Mouse (Mus musculus) olfactory bulb, adult 2 months (tissue): ENCODE data around the gene Cpb2. TPM values are rescaled to one million over a fixed set of nuclear protein-coding genes. Genes with fewer than 3 reads are reported as not detected.

Experiments
- H3K27ac ChIP-seq: fragments of 200-500 bp; 2 replicates; pipeline ENCODE4 v1.5.1; 2012; ENCODE audit warnings: low read depth, low read length; ENCODE audit not compliant: insufficient read depth
- H3K4me1 ChIP-seq: fragments of 200-500 bp; 2 replicates; pipeline ENCODE4 v1.6.1; 2012; ENCODE audit warnings: low read length; ENCODE audit not compliant: control insufficient read depth, insufficient read depth
- H3K4me3 ChIP-seq: fragments of 200-500 bp; 2 replicates; pipeline ENCODE4 v1.5.1; 2012; ENCODE audit warnings: mild to moderate bottlenecking, low read depth, low read length, moderate library complexity; ENCODE audit not compliant: insufficient read depth
- CTCF ChIP-seq: fragments of 200-500 bp; IDR thresholded peaks from 2 replicates; pipeline ENCODE4 v1.5.1; 2012; ENCODE audit warnings: low read depth, mild to moderate bottlenecking, low read length, moderate library complexity; ENCODE audit not compliant: insufficient read depth
- POLR2A ChIP-seq: fragments of 200-500 bp; IDR thresholded peaks from 2 replicates; pipeline ENCODE4 v1.6.1; 2012; ENCODE audit warnings: mild to moderate bottlenecking, low read depth, low read length, moderate library complexity; ENCODE audit not compliant: insufficient read depth
- WGBS: fragments of 180-500 bp; shearing (Covaris S2); methylation state at CpG from one replicate; pipeline ENCODE4 v1.1.7; 2018; 5-methylcytosine and 5-hydroxymethylcytosine counted together
- polyA plus RNA-seq: library from polyadenylated mRNA; stranded (reverse); fragments of >200 nt; gene quantifications from 2 replicates; pipeline ENCODE4 v1.2.4, GENCODE M21; 2012; ENCODE audit warnings: low replicate concordance; ENCODE audit not compliant: missing spikeins, insufficient read depth, insufficient read length

Cpb2 gene
- polyA plus RNA-seq, 1 experiment = not detected

DNA sequence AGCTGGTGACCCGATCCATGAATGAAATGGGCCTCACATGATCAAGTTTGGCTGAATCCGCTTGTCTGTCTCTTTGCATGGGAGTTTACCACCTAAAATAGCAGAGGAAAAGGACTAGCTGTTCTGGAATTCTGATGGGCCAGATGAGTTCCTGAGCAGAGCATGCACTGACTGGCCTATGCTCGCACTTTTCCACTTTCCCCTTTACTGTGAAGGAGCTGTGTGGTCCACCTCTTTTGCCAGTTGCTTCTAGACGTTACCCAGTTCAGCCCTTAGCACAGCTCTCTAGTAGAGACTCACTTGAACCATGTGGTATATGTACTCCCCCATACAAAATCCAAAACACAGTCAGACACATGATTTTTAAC lies 5.5 kb upstream of the Cpb2 start:
- WGBS = 66% methylated on average over 4 of the region's 4 CpGs
- no peaks in the 10 kb centered on the region for H3K4me1 ChIP-seq
- no peak overlapping the region for H3K27ac ChIP-seq
- no peak overlapping the region for H3K4me3 ChIP-seq
- TF ChIP-seq POLR2A (no peak), CTCF (no peak)

DNA sequence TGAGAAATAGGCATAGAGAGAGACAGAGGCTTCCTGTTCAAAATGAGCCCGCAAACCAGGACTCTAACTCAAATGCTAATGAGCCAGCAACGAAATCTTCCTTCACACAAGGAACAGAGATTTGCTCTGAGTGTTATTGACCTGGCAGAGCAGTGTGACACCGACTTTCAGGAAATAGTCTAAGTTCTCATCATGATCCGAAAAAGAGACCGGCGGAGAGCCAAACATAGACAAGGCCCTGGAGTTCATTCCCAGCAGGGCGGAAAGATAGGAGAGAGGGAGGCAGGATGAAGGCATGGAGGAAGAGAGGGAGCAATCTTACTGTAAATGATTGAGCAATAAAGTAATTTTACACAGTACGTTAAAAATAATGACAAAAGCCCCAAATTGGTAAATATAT lies 5.0 kb upstream of the Cpb2 start:
- no peaks in the 10 kb centered on the region for H3K4me1 ChIP-seq
- no peak overlapping the region for H3K27ac ChIP-seq
- no peak for TF ChIP-seq CTCF
- no peak for TF ChIP-seq POLR2A
- no peak overlapping the region for H3K4me3 ChIP-seq
- 70% methylated on average over 8 of the region's 8 CpGs for WGBS

- Histone ChIP-seq H3K4me1 (no peaks in the 10 kb centered on the region), H3K27ac (no peak overlapping the region), H3K4me3 (no peak overlapping the region)
- no peak for TF ChIP-seq POLR2A
- no peak for TF ChIP-seq CTCF
- 89% methylated on average over 6 of the region's 6 CpGs for WGBS
Observed at GRCm38 (mm10) chr14:75238054-75238692, 3.9 kb upstream of the Cpb2 start.

GRCm38 (mm10) chr14:75246024-75247000 lies 4.2 kb downstream of the Cpb2 start:
- Histone ChIP-seq H3K4me1 (no peaks in the 10 kb centered on the region), H3K27ac (no peak overlapping the region), H3K4me3 (no peak overlapping the region)
- TF ChIP-seq CTCF (no peak), POLR2A (no peak)
- WGBS = 53% methylated on average over 11 of the region's 11 CpGs

GRCm38 (mm10) chr14:75250432-75250831 lies 8.3 kb downstream of the Cpb2 start:
- WGBS = 85% methylated on average over 3 of the region's 3 CpGs
- Histone ChIP-seq H3K27ac (no peak overlapping the region), H3K4me1 (no peaks in the 10 kb centered on the region), H3K4me3 (no peak overlapping the region)
- TF ChIP-seq CTCF (no peak), POLR2A (no peak)

DNA sequence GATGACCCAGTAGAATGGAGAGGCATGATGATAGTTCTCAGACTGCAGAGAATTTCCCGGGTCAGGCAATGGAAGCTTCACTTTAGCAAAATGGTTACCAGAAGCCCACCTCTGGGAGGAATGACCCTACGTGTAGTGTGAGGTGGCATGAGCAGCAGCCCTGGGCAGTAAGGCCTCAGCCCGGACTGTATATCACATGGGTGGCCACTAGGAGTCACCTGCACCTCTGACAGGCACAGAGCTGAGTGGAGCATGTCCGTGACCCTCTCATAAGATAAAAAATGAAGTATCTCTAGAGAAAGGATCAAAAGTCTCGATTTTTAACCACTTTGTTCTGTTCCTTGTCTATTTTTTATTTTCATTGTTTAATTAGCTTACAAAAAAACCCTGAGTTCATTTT lies 14.4 kb downstream of the Cpb2 start:
- TF ChIP-seq POLR2A = no peak
- no peak for TF ChIP-seq CTCF
- H3K4me3 ChIP-seq = no peak overlapping the region
- 70% methylated on average over 5 of the region's 5 CpGs for WGBS

GRCm38 (mm10) chr14:75269531-75269930 lies 27.4 kb downstream of the Cpb2 start:
- Histone ChIP-seq H3K4me1 (no peaks in the 10 kb centered on the region), H3K4me3 (no peak overlapping the region), H3K27ac (no peak overlapping the region)
- WGBS = 92% methylated on average over 5 of the region's 5 CpGs
- TF ChIP-seq POLR2A (no peak), CTCF (no peak)

More for the DNA sequence above, 14.4 kb downstream of the Cpb2 start:
- H3K27ac ChIP-seq = no peak overlapping the region
- no peaks in the 10 kb centered on the region for H3K4me1 ChIP-seq

- TF ChIP-seq CTCF (no peak), POLR2A (no peak)
- no peak overlapping the region for H3K27ac ChIP-seq
- peaks cover 2% of the 10 kb centered on the region; the same call in 1 of the 2 replicates for H3K4me1 ChIP-seq
- no peak overlapping the region for H3K4me3 ChIP-seq
- WGBS = 65% methylated on average over 6 of the region's 6 CpGs
Observed at GRCm38 (mm10) chr14:75279716-75280115, 37.6 kb downstream of the Cpb2 start.

DNA sequence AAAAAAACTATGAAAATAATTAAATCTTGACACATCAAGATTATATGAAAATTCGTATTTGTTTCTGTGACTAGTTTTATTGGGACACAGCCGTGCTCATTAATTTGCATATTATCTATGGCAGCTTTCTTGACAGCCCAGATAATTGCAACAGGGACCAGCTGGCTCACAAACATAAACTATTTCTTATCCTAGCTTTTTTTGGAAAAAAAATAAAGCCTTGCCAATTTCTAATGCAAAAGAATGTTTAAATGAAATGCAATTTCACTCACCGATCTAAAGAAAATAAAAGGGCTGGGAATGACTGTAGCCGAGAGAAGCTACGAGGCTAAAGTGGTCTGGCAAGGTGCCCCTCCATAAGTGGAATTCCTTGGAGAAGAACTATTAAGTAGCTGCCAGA lies 38.3 kb downstream of the Cpb2 start:
- Histone ChIP-seq H3K4me3 (no peak overlapping the region), H3K27ac (no peak overlapping the region), H3K4me1 (peaks cover 2% of the 10 kb centered on the region; the same call in 1 of the 2 replicates)
- TF ChIP-seq POLR2A (no peak), CTCF (no peak)
- WGBS = 49% methylated on average over 5 of the region's 5 CpGs
